Mouse (Mus musculus) hindbrain, postnatal 0 days (tissue): Measurements from ENCODE around the gene Ptgfrn. TPM values are rescaled to one million over a fixed set of nuclear protein-coding genes. Genes with fewer than 3 reads are reported as not detected.

Source experiments
- ATAC-seq: fragments of 200-750 bp; cut with Nextera tagmentation; 2 replicates; pipeline ENCODE4 v1.8.0; 2017; ENCODE audit warnings: mild to moderate bottlenecking, moderate TSS enrichment, moderate library complexity
- DNase-seq: peaks from one replicate; pipeline ENCODE4 v3.0.0-alpha.2; 2015; ENCODE audit warnings: low spot score
- H3K27ac ChIP-seq: fragments of 300-500 bp; sonication (generic); 2 replicates; pipeline ENCODE4 v1.5.1; 2014; ENCODE audit warnings: mild to moderate bottlenecking
- H3K27me3 ChIP-seq: fragments of 300-500 bp; sonication (generic); 2 replicates; pipeline ENCODE4 v1.6.1; 2014; ENCODE audit warnings: low read length, mixed read lengths; ENCODE audit not compliant: insufficient read depth
- H3K36me3 ChIP-seq: fragments of 300-500 bp; sonication (generic); 2 replicates; pipeline ENCODE4 v1.6.1; 2014; ENCODE audit warnings: low read length, mixed read lengths; ENCODE audit not compliant: insufficient read depth
- H3K4me1 ChIP-seq: fragments of 300-500 bp; sonication (generic); 2 replicates; pipeline ENCODE4 v1.6.1; 2014; ENCODE audit warnings: antibody characterized with exemption, low read length, mixed read lengths; ENCODE audit not compliant: insufficient read depth
- H3K4me2 ChIP-seq: fragments of 300-500 bp; sonication (generic); 2 replicates; pipeline ENCODE4 v1.6.1; 2014; ENCODE audit warnings: low read depth, mild to moderate bottlenecking, low read length, moderate library complexity, mixed read lengths
- H3K4me3 ChIP-seq: fragments of 300-500 bp; sonication (generic); 2 replicates; pipeline ENCODE4 v1.5.1; 2014; ENCODE audit warnings: low read length
- H3K9ac ChIP-seq: fragments of 300-500 bp; sonication (generic); replicated peaks from 2 replicates; pipeline ENCODE4 v1.6.1; 2014; ENCODE audit warnings: mild to moderate bottlenecking, low read length, moderate library complexity, mixed read lengths
- H3K9me3 ChIP-seq: fragments of 300-500 bp; sonication (generic); 2 replicates; pipeline ENCODE4 v1.6.1; 2016; ENCODE audit warnings: low read length, mixed read lengths
- CTCF ChIP-seq: IDR thresholded peaks from 2 replicates; pipeline ENCODE4 v1.5.1; 2016; ENCODE audit warnings: antibody characterized with exemption, control low read depth, low read depth
- WGBS: fragments of 180-500 bp; shearing (Covaris S2); extraction: QIAGEN DNeasy Blood & Tissue Kit; methylation state at CpG from one replicate; pipeline ENCODE4 v1.1.7; 2014; 5-methylcytosine and 5-hydroxymethylcytosine counted together
- polyA plus RNA-seq: library from polyadenylated mRNA; unstranded; fragments of >200 nt; fragmentation: Nextera tagmentation; extraction: Ambion mirVana; gene quantifications from 2 replicates; pipeline ENCODE4 v1.2.1, GENCODE M21; 2015
- total RNA-seq: library from RNA; depleted of rRNA; stranded (reverse); fragments of >200 nt; gene quantifications from 2 replicates; pipeline ENCODE4 v1.2.3, GENCODE M21; 2014

Gene Ptgfrn
- total and polyA plus RNA-seq, 2 experiments from 2014 or later = 4.1 to 51.0 TPM

DNA sequence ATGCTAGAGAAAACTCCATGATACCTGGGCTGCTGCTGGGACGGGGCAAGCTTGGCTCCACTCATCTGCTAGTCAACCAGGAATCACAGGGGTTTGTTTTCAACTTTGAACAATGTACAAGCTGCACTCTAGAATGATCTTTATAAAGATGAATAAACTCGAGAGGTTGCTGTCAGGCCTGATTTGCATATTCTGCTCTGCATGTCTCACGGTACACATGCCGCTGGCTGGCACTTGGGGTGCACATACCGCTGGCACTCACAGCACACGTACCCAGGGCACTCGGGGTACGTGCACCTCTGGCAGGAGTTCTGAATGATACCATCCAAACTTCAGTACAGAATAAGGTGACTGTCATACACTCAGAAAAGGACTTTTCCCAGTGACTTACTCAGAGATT is 97.5 kb downstream of the Ptgfrn start:
- no peaks in the 10 kb centered on the region for H3K27me3 ChIP-seq
- H3K4me3 ChIP-seq = no peak overlapping the region
- no peaks in the 10 kb centered on the region for H3K36me3 ChIP-seq
- no peak overlapping the region for H3K9ac ChIP-seq
- H3K4me1 ChIP-seq = peaks cover 9% of the 10 kb centered on the region; the same call in 1 of the 2 replicates
- no peak overlapping the region for H3K27ac ChIP-seq
- H3K9me3 ChIP-seq = no peaks in the 10 kb centered on the region
- ATAC-seq (no peak), DNase-seq (no peak)
- 57% methylated on average over 8 of the region's 8 CpGs for WGBS
- TF ChIP-seq CTCF = no peak
- no peak overlapping the region for H3K4me2 ChIP-seq

DNA sequence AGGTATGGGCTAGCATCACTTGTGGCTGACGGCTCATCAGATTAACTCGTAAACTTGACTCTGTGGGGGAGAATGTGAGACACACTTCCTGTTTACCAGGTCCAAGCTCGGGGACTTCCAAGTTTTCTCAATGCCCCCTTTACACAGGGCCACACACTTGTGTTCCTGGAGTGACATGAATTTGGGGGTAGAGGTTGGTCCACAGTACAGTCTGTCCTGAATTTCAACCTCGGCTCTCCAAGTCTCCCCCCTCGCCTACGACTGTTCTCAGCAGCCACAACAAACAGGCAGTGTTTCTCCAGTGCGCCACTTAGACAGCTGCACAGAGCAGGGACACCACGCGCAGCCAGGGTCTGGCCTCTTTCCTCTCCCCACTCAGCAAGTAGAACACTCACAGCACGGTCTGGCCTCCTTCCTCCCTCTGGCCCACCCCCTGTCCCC is 97.9 kb downstream of the Ptgfrn start:
- WGBS = 54% methylated on average over 10 of the region's 10 CpGs
- Histone ChIP-seq H3K27ac (no peak overlapping the region), H3K4me2 (no peak overlapping the region), H3K4me3 (no peak overlapping the region), H3K9ac (no peak overlapping the region), H3K4me1 (peaks cover 9% of the 10 kb centered on the region; the same call in 1 of the 2 replicates), H3K9me3 (no peaks in the 10 kb centered on the region), H3K36me3 (no peaks in the 10 kb centered on the region), H3K27me3 (no peaks in the 10 kb centered on the region)
- DNase-seq (peak; percentile 47), ATAC-seq (peak; percentile 87)
- TF ChIP-seq CTCF = no peak

DNA sequence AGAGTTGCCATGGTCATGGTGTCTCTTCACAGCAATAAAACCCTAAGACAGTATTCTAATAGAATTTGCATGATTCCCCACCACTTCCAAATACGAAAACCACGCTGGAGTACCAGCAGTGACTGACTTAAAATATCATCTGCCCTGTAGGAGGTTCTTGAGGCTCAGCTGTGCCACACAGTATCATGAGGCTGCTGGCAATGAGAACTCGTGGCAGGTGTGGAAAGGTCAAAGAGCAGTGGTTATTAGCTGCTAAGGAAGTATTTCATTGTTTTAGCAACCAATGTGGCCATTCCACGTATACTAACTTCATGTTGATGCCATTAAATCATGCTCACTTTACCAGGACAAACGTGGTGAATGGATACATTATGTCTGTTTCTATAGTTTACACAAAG is 98.9 kb downstream of the Ptgfrn start:
- ATAC-seq (no peak), DNase-seq (no peak)
- no peak overlapping the region for H3K4me2 ChIP-seq
- H3K4me3 ChIP-seq = no peak overlapping the region
- no peak for TF ChIP-seq CTCF
- H3K27me3 ChIP-seq = no peaks in the 10 kb centered on the region
- H3K36me3 ChIP-seq = no peaks in the 10 kb centered on the region
- no peaks in the 10 kb centered on the region for H3K9me3 ChIP-seq
- H3K4me1 ChIP-seq = peaks cover 9% of the 10 kb centered on the region; the same call in 1 of the 2 replicates
- H3K27ac ChIP-seq = no peak overlapping the region
- WGBS = 69% methylated on average over 5 of the region's 5 CpGs
- no peak overlapping the region for H3K9ac ChIP-seq

DNA sequence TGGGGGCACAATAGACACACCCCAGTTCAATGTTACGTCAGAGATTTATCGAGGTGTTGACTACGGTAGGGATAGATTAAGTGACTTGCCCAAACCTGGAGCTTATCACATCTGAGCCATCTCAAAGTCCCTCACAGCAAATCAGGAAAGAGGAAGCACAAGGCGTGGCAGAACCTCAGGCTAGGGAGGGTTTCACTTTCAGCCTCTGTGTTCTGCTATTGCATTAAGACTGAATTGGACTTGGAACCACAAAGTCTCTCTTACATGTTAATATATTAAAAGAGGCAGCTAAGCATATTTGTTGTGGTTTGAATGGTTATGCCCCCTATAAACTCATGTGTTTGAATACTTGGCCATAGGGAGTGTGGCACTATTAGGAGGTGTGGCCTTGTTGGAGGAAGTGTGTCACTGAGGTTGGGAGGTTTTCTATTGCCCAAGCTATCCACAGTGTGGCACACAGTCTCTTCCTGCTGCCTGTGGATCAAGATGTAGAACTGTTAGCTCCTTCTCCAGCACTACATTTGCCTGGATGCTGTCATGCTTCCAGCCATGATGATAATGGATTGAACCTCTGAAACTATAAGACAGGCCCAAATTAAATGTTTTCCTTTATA is 99.4 kb downstream of the Ptgfrn start:
- H3K4me3 ChIP-seq = no peak overlapping the region
- WGBS = 94% methylated on average over 4 of the region's 4 CpGs
- DNase-seq (no peak), ATAC-seq (no peak)
- no peak overlapping the region for H3K4me2 ChIP-seq
- H3K9me3 ChIP-seq = no peaks in the 10 kb centered on the region
- no peak for TF ChIP-seq CTCF
- no peaks in the 10 kb centered on the region for H3K27me3 ChIP-seq
- H3K36me3 ChIP-seq = no peaks in the 10 kb centered on the region
- no peak overlapping the region for H3K27ac ChIP-seq
- peaks cover 9% of the 10 kb centered on the region; the same call in 1 of the 2 replicates for H3K4me1 ChIP-seq
- no peak overlapping the region for H3K9ac ChIP-seq

DNA sequence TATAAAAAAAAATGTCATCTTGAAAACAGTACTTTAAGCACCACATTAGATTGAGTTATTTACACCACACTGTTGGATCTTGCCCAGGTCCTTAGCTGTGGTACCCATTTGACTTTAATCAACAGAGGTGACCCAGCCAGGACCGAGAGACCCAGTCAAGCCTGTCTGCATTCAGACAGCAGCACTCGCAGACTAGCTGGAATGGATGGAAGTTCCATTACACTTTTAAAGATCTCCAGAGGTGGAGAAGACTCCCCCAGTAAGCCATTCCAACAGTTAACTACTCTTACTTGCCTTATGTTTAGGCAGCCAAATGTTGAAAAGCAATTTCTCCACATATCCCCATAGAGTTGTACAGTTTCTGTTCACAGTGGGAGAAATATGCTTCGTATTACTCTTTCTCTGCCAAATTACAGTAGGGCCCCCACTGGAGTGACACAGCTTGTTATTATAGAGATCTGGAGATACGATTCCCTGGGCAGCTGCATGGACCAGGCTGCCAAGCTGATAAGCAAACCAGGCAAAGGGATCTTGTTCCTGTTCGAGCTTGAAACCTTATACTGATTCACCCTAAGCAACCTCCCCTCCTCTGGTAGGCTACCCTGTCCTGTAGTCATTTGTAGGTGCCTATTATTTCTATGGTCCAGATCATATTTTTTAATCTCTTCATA is 102.8 kb downstream of the Ptgfrn start:
- TF ChIP-seq CTCF = no peak
- Histone ChIP-seq H3K4me3 (no peak overlapping the region), H3K36me3 (no peaks in the 10 kb centered on the region), H3K27ac (no peak overlapping the region), H3K9ac (no peak overlapping the region), H3K9me3 (no peaks in the 10 kb centered on the region), H3K4me2 (no peak overlapping the region), H3K27me3 (no peaks in the 10 kb centered on the region), H3K4me1 (peaks cover 5% of the 10 kb centered on the region; the same call in 1 of the 2 replicates)
- DNase-seq (no peak), ATAC-seq (no peak)
- WGBS = 67% methylated on average over 5 of the region's 5 CpGs

DNA sequence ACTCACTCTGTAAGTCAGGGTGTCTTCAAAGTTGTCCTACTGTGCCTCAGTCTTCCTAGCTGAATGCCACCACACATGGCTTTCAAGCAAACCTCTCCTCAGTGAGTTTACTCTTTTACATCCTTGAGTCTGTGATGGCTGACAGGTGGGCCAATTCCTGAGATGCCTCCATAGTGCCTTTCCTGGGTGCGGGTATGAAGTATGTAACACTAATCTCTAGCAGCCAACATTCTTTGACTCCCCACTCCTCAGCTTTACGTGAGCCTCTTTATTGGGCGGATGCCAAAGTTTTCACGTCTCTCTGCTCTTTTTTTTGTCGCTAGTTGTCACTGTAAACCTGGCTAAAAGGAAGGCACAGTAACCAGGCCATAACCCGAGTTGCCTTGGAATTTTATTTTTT is 104.7 kb downstream of the Ptgfrn start:
- DNase-seq (no peak), ATAC-seq (no peak)
- no peak overlapping the region for H3K4me2 ChIP-seq
- no peak overlapping the region for H3K27ac ChIP-seq
- H3K27me3 ChIP-seq = no peaks in the 10 kb centered on the region
- no peaks in the 10 kb centered on the region for H3K4me1 ChIP-seq
- no peaks in the 10 kb centered on the region for H3K36me3 ChIP-seq
- no peak for TF ChIP-seq CTCF
- 74% methylated on average over 6 of the region's 6 CpGs for WGBS
- no peak overlapping the region for H3K9ac ChIP-seq
- no peak overlapping the region for H3K4me3 ChIP-seq
- H3K9me3 ChIP-seq = no peaks in the 10 kb centered on the region
